Mouse (Mus musculus) embryonic facial prominence, embryonic 14.5 days (tissue): ENCODE measurements around the gene Trim40. TPM values are rescaled to one million over a fixed set of nuclear protein-coding genes. Genes with fewer than 3 reads are reported as not detected.

Source experiments
- ATAC-seq: fragments of 200-750 bp; cut with Nextera tagmentation; 2 replicates; pipeline ENCODE4 v1.8.0; 2017; ENCODE audit warnings: low read depth, moderate number of reproducible peaks, moderate TSS enrichment
- DNase-seq: peaks from one replicate; pipeline ENCODE4 v3.0.0-alpha.2; 2015; ENCODE audit warnings: low spot score
- H3K27ac ChIP-seq: fragments of 300-500 bp; sonication (generic); replicated peaks from 2 replicates; pipeline ENCODE4 v1.5.1; 2014; ENCODE audit warnings: low read depth, mild to moderate bottlenecking, low read length, moderate library complexity
- H3K27me3 ChIP-seq: fragments of 300-500 bp; sonication (generic); replicated peaks from 2 replicates; pipeline ENCODE4 v1.6.1; 2014; ENCODE audit warnings: low read length; ENCODE audit not compliant: control insufficient read depth, insufficient read depth
- H3K36me3 ChIP-seq: fragments of 300-500 bp; sonication (generic); 2 replicates; pipeline ENCODE4 v1.6.1; 2014; ENCODE audit warnings: low read length, mixed read lengths; ENCODE audit not compliant: control insufficient read depth, insufficient read depth
- H3K4me1 ChIP-seq: fragments of 300-500 bp; sonication (generic); 2 replicates; pipeline ENCODE4 v1.6.1; 2014; ENCODE audit warnings: antibody characterized with exemption, low read length; ENCODE audit not compliant: control insufficient read depth, insufficient read depth
- H3K4me2 ChIP-seq: fragments of 300-500 bp; sonication (generic); 2 replicates; pipeline ENCODE4 v1.6.1; 2014; ENCODE audit warnings: low read depth, mild to moderate bottlenecking, low read length, moderate library complexity, mixed read lengths
- H3K4me3 ChIP-seq: fragments of 300-500 bp; sonication (generic); 2 replicates; pipeline ENCODE4 v1.5.1; 2014; ENCODE audit warnings: low read depth, mild to moderate bottlenecking, low read length
- H3K9ac ChIP-seq: fragments of 300-500 bp; sonication (generic); 2 replicates; pipeline ENCODE4 v1.6.1; 2014; ENCODE audit warnings: low read depth, mild to moderate bottlenecking, low read length, moderate library complexity, mixed read lengths
- H3K9me3 ChIP-seq: fragments of 300-500 bp; sonication (generic); 2 replicates; pipeline ENCODE4 v1.6.1; 2016; ENCODE audit warnings: low read length; ENCODE audit not compliant: control insufficient read depth
- WGBS: fragments of 180-500 bp; shearing (Covaris S2); extraction: QIAGEN DNeasy Blood & Tissue Kit; methylation state at CpG from one replicate; pipeline ENCODE4 v1.1.7; 2014; 5-methylcytosine and 5-hydroxymethylcytosine counted together
- polyA plus RNA-seq: library from polyadenylated mRNA; unstranded; fragments of >200 nt; fragmentation: Nextera tagmentation; extraction: Ambion mirVana; gene quantifications from 2 replicates; pipeline ENCODE4 v1.2.1, GENCODE M21; 2014

Trim40 gene
- polyA plus RNA-seq, 1 experiment from 2014 or later: not detected

GRCm38 (mm10) chr17:36922715-36923114 is 32.8 kb upstream of the Trim40 start:
- no peaks in the 10 kb centered on the region for H3K4me1 ChIP-seq
- no peaks in the 10 kb centered on the region for H3K9me3 ChIP-seq
- WGBS: 69% methylated on average over 4 of the region's 4 CpGs
- no peak overlapping the region for H3K9ac ChIP-seq
- no peaks in the 10 kb centered on the region for H3K27me3 ChIP-seq
- H3K27ac ChIP-seq: no peak overlapping the region
- H3K4me3 ChIP-seq: no peak overlapping the region
- DNase-seq (no peak), ATAC-seq (no peak)
- H3K36me3 ChIP-seq: no peaks in the 10 kb centered on the region
- no peak overlapping the region for H3K4me2 ChIP-seq

GRCm38 (mm10) chr17:36920239-36920638 is 30.3 kb upstream of the Trim40 start:
- H3K9ac ChIP-seq: no peak overlapping the region
- H3K4me3 ChIP-seq: no peak overlapping the region
- H3K4me1 ChIP-seq: no peaks in the 10 kb centered on the region
- no peaks in the 10 kb centered on the region for H3K36me3 ChIP-seq
- DNase-seq: no peak
- WGBS: 42% methylated on average over 15 of the region's 15 CpGs
- H3K27me3 ChIP-seq: no peaks in the 10 kb centered on the region
- H3K27ac ChIP-seq: no peak overlapping the region
- no peak for ATAC-seq
- H3K9me3 ChIP-seq: no peaks in the 10 kb centered on the region
- H3K4me2 ChIP-seq: no peak overlapping the region

GRCm38 (mm10) chr17:36915076-36915475 is 25.2 kb upstream of the Trim40 start:
- no peak overlapping the region for H3K27ac ChIP-seq
- DNase-seq: peak; percentile 20
- no peaks in the 10 kb centered on the region for H3K9me3 ChIP-seq
- ATAC-seq: no peak
- no peak overlapping the region for H3K4me2 ChIP-seq
- H3K4me3 ChIP-seq: no peak overlapping the region
- H3K4me1 ChIP-seq: no peaks in the 10 kb centered on the region
- 13% methylated on average over 9 of the region's 9 CpGs for WGBS
- H3K36me3 ChIP-seq: no peaks in the 10 kb centered on the region
- no peak overlapping the region for H3K9ac ChIP-seq
- no peaks in the 10 kb centered on the region for H3K27me3 ChIP-seq

GRCm38 (mm10) chr17:36914108-36914507 is 24.2 kb upstream of the Trim40 start:
- Histone ChIP-seq H3K27ac (no peak overlapping the region), H3K9me3 (no peaks in the 10 kb centered on the region), H3K9ac (no peak overlapping the region), H3K36me3 (no peaks in the 10 kb centered on the region), H3K4me1 (no peaks in the 10 kb centered on the region), H3K4me3 (no peak overlapping the region), H3K27me3 (0 out of 2 replicates have a peak, but pooled peaks cover 3% of the 10 kb centered on the region), H3K4me2 (no peak overlapping the region)
- DNase-seq (peak; percentile 81), ATAC-seq (no peak)
- WGBS: 4% methylated on average over 2 of the region's 2 CpGs

DNA sequence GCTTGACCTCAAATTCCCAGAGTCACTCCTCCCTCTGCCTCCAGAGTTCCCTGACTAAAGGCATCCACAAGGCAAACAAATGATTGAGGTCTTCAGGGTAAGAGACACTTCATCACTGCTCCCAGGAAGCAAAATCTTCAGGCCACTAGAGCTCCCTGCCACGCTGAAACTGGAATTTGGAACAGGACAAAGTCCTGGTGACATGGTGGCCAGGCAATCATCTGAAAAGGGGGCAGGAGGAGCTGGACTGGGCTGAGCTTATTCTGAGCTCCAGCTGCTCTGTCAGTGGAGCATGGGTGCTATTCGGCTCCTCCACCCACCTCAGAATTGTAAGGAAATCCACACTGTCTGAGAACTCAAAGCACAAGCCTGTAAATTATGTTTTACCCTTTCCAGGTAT is 22.1 kb upstream of the Trim40 start:
- no peak overlapping the region for H3K4me3 ChIP-seq
- 60% methylated on average over 2 of the region's 2 CpGs for WGBS
- no peak overlapping the region for H3K9ac ChIP-seq
- no peaks in the 10 kb centered on the region for H3K4me1 ChIP-seq
- no peak overlapping the region for H3K4me2 ChIP-seq
- no peaks in the 10 kb centered on the region for H3K9me3 ChIP-seq
- 0 out of 2 replicates have a peak, but pooled peaks cover 3% of the 10 kb centered on the region for H3K27me3 ChIP-seq
- ATAC-seq (no peak), DNase-seq (no peak)
- H3K27ac ChIP-seq: no peak overlapping the region
- no peaks in the 10 kb centered on the region for H3K36me3 ChIP-seq

- H3K4me1 ChIP-seq: no peaks in the 10 kb centered on the region
- ATAC-seq (no peak), DNase-seq (no peak)
- no peak overlapping the region for H3K9ac ChIP-seq
- H3K27me3 ChIP-seq: 0 out of 2 replicates have a peak, but pooled peaks cover 3% of the 10 kb centered on the region
- H3K9me3 ChIP-seq: no peaks in the 10 kb centered on the region
- no peak overlapping the region for H3K27ac ChIP-seq
- 64% methylated on average over 4 of the region's 4 CpGs for WGBS
- H3K4me2 ChIP-seq: no peak overlapping the region
- no peaks in the 10 kb centered on the region for H3K36me3 ChIP-seq
- no peak overlapping the region for H3K4me3 ChIP-seq
Observed at GRCm38 (mm10) chr17:36909802-36910201, 19.9 kb upstream of the Trim40 start.

DNA sequence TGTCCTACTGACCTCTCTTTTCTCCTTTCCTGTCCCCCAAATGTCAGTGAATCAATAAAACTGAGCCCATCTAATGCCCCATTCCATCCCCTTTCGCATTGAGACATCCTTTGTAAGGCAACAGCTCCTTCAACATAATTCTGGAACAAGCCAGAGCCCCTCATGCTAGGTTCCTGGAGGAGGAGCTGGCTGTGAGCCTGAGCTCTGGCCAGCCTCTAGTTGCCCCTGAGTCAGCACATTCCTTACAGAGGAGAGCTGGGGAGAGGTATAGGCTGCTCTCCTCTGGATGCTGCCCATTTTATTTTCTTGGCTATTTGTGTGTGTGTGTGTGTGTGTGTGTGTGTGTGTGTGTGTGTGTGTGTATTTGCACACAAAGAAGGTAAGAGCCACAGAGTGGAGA is 18.3 kb upstream of the Trim40 start:
- no peak overlapping the region for H3K4me2 ChIP-seq
- 0 out of 2 replicates have a peak, but pooled peaks cover 3% of the 10 kb centered on the region for H3K27me3 ChIP-seq
- ATAC-seq (no peak), DNase-seq (peak; percentile 20)
- no peaks in the 10 kb centered on the region for H3K36me3 ChIP-seq
- H3K27ac ChIP-seq: no peak overlapping the region
- no peak overlapping the region for H3K4me3 ChIP-seq
- H3K4me1 ChIP-seq: no peaks in the 10 kb centered on the region
- H3K9ac ChIP-seq: no peak overlapping the region
- WGBS: 40% methylated on average over 1 of the region's 1 CpGs
- H3K9me3 ChIP-seq: no peaks in the 10 kb centered on the region

DNA sequence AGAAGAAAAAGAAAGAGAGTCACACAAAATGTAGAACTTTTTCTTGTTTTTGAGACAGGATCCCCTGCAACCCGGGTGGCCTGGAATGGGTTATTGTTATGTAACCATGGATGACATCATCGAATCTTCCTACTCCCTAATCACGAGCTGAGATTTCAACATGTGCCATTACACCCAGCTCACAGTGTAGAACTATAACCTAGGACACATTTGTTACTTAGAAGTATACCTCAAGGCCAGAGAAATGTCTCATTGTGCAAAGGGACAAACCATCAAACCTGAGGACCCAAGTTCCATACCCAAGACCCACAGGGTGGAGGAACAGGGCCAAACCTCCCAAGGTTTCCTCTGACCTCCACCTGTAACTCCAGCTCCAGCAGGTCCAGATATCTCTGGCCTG is 13.7 kb upstream of the Trim40 start:
- Histone ChIP-seq H3K27ac (no peak overlapping the region), H3K4me2 (no peak overlapping the region), H3K9ac (no peak overlapping the region), H3K9me3 (no peaks in the 10 kb centered on the region), H3K36me3 (no peaks in the 10 kb centered on the region), H3K4me3 (no peak overlapping the region), H3K27me3 (no peaks in the 10 kb centered on the region), H3K4me1 (no peaks in the 10 kb centered on the region)
- ATAC-seq (no peak), DNase-seq (no peak)
- WGBS: 77% methylated on average over 3 of the region's 3 CpGs

DNA sequence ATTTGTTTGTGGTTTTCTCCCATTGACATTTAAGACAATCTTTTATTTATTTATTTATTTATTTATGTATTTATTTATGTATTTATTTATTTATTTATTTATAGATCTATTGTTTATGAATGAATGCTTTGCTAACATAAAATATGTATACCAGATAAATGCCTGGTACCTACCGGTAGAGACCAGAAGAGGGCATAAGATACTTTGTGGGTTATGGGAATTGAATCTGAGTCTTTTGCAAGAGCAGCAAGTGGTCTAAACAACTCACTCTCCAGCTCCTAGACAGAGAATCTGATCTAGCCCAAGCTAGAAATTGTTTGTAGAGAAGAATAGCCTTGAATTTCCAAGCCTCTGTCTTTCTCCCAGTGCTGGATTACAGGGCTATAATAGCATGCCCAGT is 10.8 kb upstream of the Trim40 start:
- Histone ChIP-seq H3K27ac (no peak overlapping the region), H3K4me1 (no peaks in the 10 kb centered on the region), H3K4me2 (no peak overlapping the region), H3K4me3 (no peak overlapping the region), H3K9me3 (no peaks in the 10 kb centered on the region), H3K27me3 (no peaks in the 10 kb centered on the region), H3K9ac (no peak overlapping the region), H3K36me3 (no peaks in the 10 kb centered on the region)
- ATAC-seq: no peak
- no peak for DNase-seq
- 28% methylated on average over 1 of the region's 1 CpGs for WGBS
